Mouse (Mus musculus) left cerebral cortex, postnatal 4 days (tissue): ENCODE data around the gene 9130230L23Rik. TPM values are rescaled to one million over a fixed set of nuclear protein-coding genes. Genes with fewer than 3 reads are reported as not detected.

Experiments used
- DNase-seq: peaks from one replicate; pipeline ENCODE4 v3.0.0-alpha.2; 2022
- intact Hi-C: fragments of 180-260 bp; cut with DNase I; formaldehyde crosslinking; loops from one replicate; pipeline ENCODE4 v1.15.1; 2025
- total RNA-seq, 2 experiments: library from RNA; stranded (reverse); gene quantifications; 2 replicates each; pipeline ENCODE4 v1.2.3; 2021

9130230L23Rik gene
- not detected for total RNA-seq

- intact Hi-C loops = no loop called here
- DNase-seq = no peak
Observed at GRCm38 (mm10) chr5:66004134-66004925, at the start of gene 9130230L23Rik. 9130230L23Rik (minus strand) TSS chr5:66004285.

GRCm38 (mm10) chr5:66052777-66053548 is 48.9 kb upstream of the 9130230L23Rik start:
- DNase-seq = no peak
- intact Hi-C loops = no loop called here

- DNase-seq = no peak
Observed at GRCm38 (mm10) chr5:66050841-66051240, 46.8 kb upstream of the 9130230L23Rik start.

GRCm38 (mm10) chr5:66046356-66046755 is 42.3 kb upstream of the 9130230L23Rik start:
- intact Hi-C loops = no loop called here
- no peak for DNase-seq

More at GRCm38 (mm10) chr5:66050841-66051240, 46.8 kb upstream of the 9130230L23Rik start:
- intact Hi-C loops = no loop called here

- DNase-seq = no peak
- intact Hi-C loops = no loop called here
Observed at GRCm38 (mm10) chr5:66043897-66044296, 39.8 kb upstream of the 9130230L23Rik start.

GRCm38 (mm10) chr5:66042651-66043340 is 38.7 kb upstream of the 9130230L23Rik start:
- no peak for DNase-seq
- intact Hi-C loops = no loop called here

GRCm38 (mm10) chr5:66040744-66041279 is 36.7 kb upstream of the 9130230L23Rik start:
- no peak for DNase-seq
- intact Hi-C loops = no loop called here

GRCm38 (mm10) chr5:66039813-66040212 is 35.7 kb upstream of the 9130230L23Rik start:
- DNase-seq = no peak

GRCm38 (mm10) chr5:66037066-66037465 is 33.0 kb upstream of the 9130230L23Rik start:
- intact Hi-C loops = no loop called here

More at GRCm38 (mm10) chr5:66039813-66040212, 35.7 kb upstream of the 9130230L23Rik start:
- intact Hi-C loops = no loop called here

GRCm38 (mm10) chr5:66036440-66037054 is 32.5 kb upstream of the 9130230L23Rik start:
- intact Hi-C loops = no loop called here
- DNase-seq = no peak

More at GRCm38 (mm10) chr5:66037066-66037465, 33.0 kb upstream of the 9130230L23Rik start:
- DNase-seq = no peak

- peak; percentile 17 for DNase-seq
Observed at GRCm38 (mm10) chr5:66034375-66035195, 30.5 kb upstream of the 9130230L23Rik start.

GRCm38 (mm10) chr5:66032826-66033225 is 28.7 kb upstream of the 9130230L23Rik start:
- intact Hi-C loops = no loop called here
- no peak for DNase-seq

More at GRCm38 (mm10) chr5:66034375-66035195, 30.5 kb upstream of the 9130230L23Rik start:
- intact Hi-C loops = no loop called here

GRCm38 (mm10) chr5:66031699-66032098 is 27.6 kb upstream of the 9130230L23Rik start:
- intact Hi-C loops = no loop called here
- no peak for DNase-seq

GRCm38 (mm10) chr5:66028232-66028631 is 24.1 kb upstream of the 9130230L23Rik start:
- DNase-seq = no peak
- intact Hi-C loops = no loop called here

GRCm38 (mm10) chr5:66027206-66027605 is 23.1 kb upstream of the 9130230L23Rik start:
- no peak for DNase-seq
- intact Hi-C loops = no loop called here

GRCm38 (mm10) chr5:66026796-66027195 is 22.7 kb upstream of the 9130230L23Rik start:
- intact Hi-C loops = no loop called here
- DNase-seq = no peak

- DNase-seq = no peak
- intact Hi-C loops = no loop called here
Observed at GRCm38 (mm10) chr5:66015449-66015961, 11.4 kb upstream of the 9130230L23Rik start.

GRCm38 (mm10) chr5:66014437-66014836 is 10.4 kb upstream of the 9130230L23Rik start:
- intact Hi-C loops = no loop called here

GRCm38 (mm10) chr5:66013999-66014398 is 9.9 kb upstream of the 9130230L23Rik start:
- intact Hi-C loops = no loop called here
- no peak for DNase-seq

More at GRCm38 (mm10) chr5:66014437-66014836, 10.4 kb upstream of the 9130230L23Rik start:
- DNase-seq = no peak
